Mouse (Mus musculus) liver, embryonic 11.5 days (tissue): ENCODE measurements around the gene Kalrn. TPM values are rescaled to one million over a fixed set of nuclear protein-coding genes. Genes with fewer than 3 reads are reported as not detected.

Experiments used
- ATAC-seq: fragments of 200-750 bp; cut with Nextera tagmentation; replicated peaks from 2 replicates; pipeline ENCODE4 v1.8.0; 2017; ENCODE audit warnings: moderate number of reproducible peaks, mild to moderate bottlenecking, moderate TSS enrichment, moderate library complexity; ENCODE audit not compliant: low FRiP score
- DNase-seq: peaks from one replicate; pipeline ENCODE4 v3.0.0-alpha.2; 2017; ENCODE audit warnings: low spot score
- H3K27ac ChIP-seq: fragments of 300-500 bp; sonication (generic); 2 replicates; pipeline ENCODE4 v1.5.1; 2014; ENCODE audit warnings: mild to moderate bottlenecking, low read depth, low read length, control low read depth
- H3K27me3 ChIP-seq: fragments of 300-500 bp; sonication (generic); replicated peaks from 2 replicates; pipeline ENCODE4 v1.6.1; 2014; ENCODE audit warnings: low read length, mixed read lengths; ENCODE audit not compliant: control insufficient read depth, insufficient read depth
- H3K36me3 ChIP-seq: fragments of 300-500 bp; sonication (generic); 2 replicates; pipeline ENCODE4 v1.6.1; 2014; ENCODE audit warnings: mild to moderate bottlenecking, low read length, moderate library complexity, mixed read lengths; ENCODE audit not compliant: control insufficient read depth, insufficient read depth
- H3K4me1 ChIP-seq: fragments of 300-500 bp; sonication (generic); replicated peaks from 2 replicates; pipeline ENCODE4 v1.6.1; 2014; ENCODE audit warnings: low read length, mixed read lengths; ENCODE audit not compliant: control insufficient read depth, insufficient read depth
- H3K4me2 ChIP-seq: fragments of 300-500 bp; sonication (generic); 2 replicates; pipeline ENCODE4 v1.6.1; 2014; ENCODE audit warnings: mild to moderate bottlenecking, control low read depth, moderate library complexity
- H3K4me3 ChIP-seq: fragments of 300-500 bp; sonication (generic); 2 replicates; pipeline ENCODE4 v1.5.1; 2014; ENCODE audit warnings: low read depth, low read length, control low read depth
- H3K9ac ChIP-seq: fragments of 300-500 bp; sonication (generic); 2 replicates; pipeline ENCODE4 v1.6.1; 2014; ENCODE audit warnings: low read depth, low read length, control low read depth
- H3K9me3 ChIP-seq: fragments of 300-500 bp; sonication (generic); 2 replicates; pipeline ENCODE4 v1.6.1; 2016; ENCODE audit warnings: low read length, inconsistent platforms, mixed read lengths; ENCODE audit not compliant: control insufficient read depth
- WGBS: fragments of 180-500 bp; shearing (Covaris S2); extraction: QIAGEN DNeasy Blood & Tissue Kit; methylation state at CpG from one replicate; pipeline ENCODE4 v1.1.7; 2014; 5-methylcytosine and 5-hydroxymethylcytosine counted together
- polyA plus RNA-seq: library from polyadenylated mRNA; unstranded; fragments of >200 nt; fragmentation: Nextera tagmentation; extraction: Ambion mirVana; gene quantifications from 2 replicates; pipeline ENCODE4 v1.2.1, GENCODE M21; 2014

Gene Kalrn
- polyA plus RNA-seq, 1 experiment from 2014 or later: 25.1 TPM

GRCm38 (mm10) chr16:34031565-34031964, 541.8 kb downstream of the Kalrn start:
- peak overlapping the region; percentile 66 for H3K4me2 ChIP-seq
- peak overlapping the region; percentile 34 for H3K4me3 ChIP-seq
- ATAC-seq: peak; percentile 95

GRCm38 (mm10) chr16:34030379-34030778, 543.0 kb downstream of the Kalrn start:
- no peaks in the 10 kb centered on the region for H3K27me3 ChIP-seq
- H3K4me3 ChIP-seq: no peak overlapping the region
- H3K4me2 ChIP-seq: peak overlapping the region; percentile 66; the same call in 1 of the 2 replicates
- H3K4me1 ChIP-seq: peaks cover 56% of the 10 kb centered on the region
- peaks cover 23% of the 10 kb centered on the region for H3K36me3 ChIP-seq
- no peaks in the 10 kb centered on the region for H3K9me3 ChIP-seq
- 68% methylated on average over 4 of the region's 4 CpGs for WGBS
- H3K27ac ChIP-seq: peak overlapping the region; percentile 93
- DNase-seq (no peak), ATAC-seq (no peak)
- H3K9ac ChIP-seq: peak overlapping the region; percentile 51

More at GRCm38 (mm10) chr16:34031565-34031964, 541.8 kb downstream of the Kalrn start:
- H3K27ac ChIP-seq: peak overlapping the region; percentile 93
- H3K27me3 ChIP-seq: no peaks in the 10 kb centered on the region
- 38% methylated on average over 9 of the region's 9 CpGs for WGBS
- H3K9ac ChIP-seq: peak overlapping the region; percentile 51
- H3K4me1 ChIP-seq: peaks cover 68% of the 10 kb centered on the region
- no peaks in the 10 kb centered on the region for H3K9me3 ChIP-seq
- peak; percentile 62 for DNase-seq
- peaks cover 20% of the 10 kb centered on the region for H3K36me3 ChIP-seq

- DNase-seq (no peak), ATAC-seq (no peak)
- peak overlapping the region; percentile 93; the same call in 1 of the 2 replicates for H3K27ac ChIP-seq
- H3K4me3 ChIP-seq: no peak overlapping the region
- H3K9ac ChIP-seq: no peak overlapping the region
- peaks cover 23% of the 10 kb centered on the region for H3K36me3 ChIP-seq
- H3K4me2 ChIP-seq: 0 out of 2 replicates have a peak overlapping the region, but pooled peaks have one; percentile 13
- H3K9me3 ChIP-seq: no peaks in the 10 kb centered on the region
- H3K4me1 ChIP-seq: peaks cover 50% of the 10 kb centered on the region
- WGBS: 65% methylated on average over 5 of the region's 5 CpGs
- H3K27me3 ChIP-seq: no peaks in the 10 kb centered on the region
Observed at GRCm38 (mm10) chr16:34029790-34030189, 543.5 kb downstream of the Kalrn start.

- Histone ChIP-seq H3K9me3 (no peaks in the 10 kb centered on the region), H3K4me1 (no peaks in the 10 kb centered on the region), H3K9ac (no peak overlapping the region), H3K27ac (no peak overlapping the region), H3K36me3 (peaks cover 18% of the 10 kb centered on the region; the same call in 1 of the 2 replicates), H3K4me2 (no peak overlapping the region), H3K27me3 (no peaks in the 10 kb centered on the region), H3K4me3 (no peak overlapping the region)
- DNase-seq (no peak), ATAC-seq (no peak)
- WGBS: 93% methylated on average over 8 of the region's 8 CpGs
Observed at GRCm38 (mm10) chr16:34017241-34017640, 556.1 kb downstream of the Kalrn start.

- no peaks in the 10 kb centered on the region; the same call in 1 of the 2 replicates for H3K9me3 ChIP-seq
- no peak overlapping the region for H3K9ac ChIP-seq
- no peak overlapping the region for H3K4me3 ChIP-seq
- no peak for DNase-seq
- no peak overlapping the region for H3K27ac ChIP-seq
- no peaks in the 10 kb centered on the region for H3K27me3 ChIP-seq
- H3K36me3 ChIP-seq: peaks cover 19% of the 10 kb centered on the region; the same call in 1 of the 2 replicates
- H3K4me2 ChIP-seq: no peak overlapping the region
- no peak for ATAC-seq
- WGBS: 83% methylated on average over 20 of the region's 20 CpGs
- H3K4me1 ChIP-seq: no peaks in the 10 kb centered on the region
Observed at GRCm38 (mm10) chr16:34011991-34012845, 561.1 kb downstream of the Kalrn start.

- Histone ChIP-seq H3K36me3 (peaks cover 15% of the 10 kb centered on the region; the same call in 1 of the 2 replicates), H3K4me3 (no peak overlapping the region)
Observed at GRCm38 (mm10) chr16:34009567-34009966, 563.8 kb downstream of the Kalrn start.

GRCm38 (mm10) chr16:34005986-34006385, 567.3 kb downstream of the Kalrn start:
- Histone ChIP-seq H3K4me2 (no peak overlapping the region), H3K36me3 (peaks cover 4% of the 10 kb centered on the region; the same call in 1 of the 2 replicates), H3K4me3 (no peak overlapping the region), H3K4me1 (no peaks in the 10 kb centered on the region; the same call in 1 of the 2 replicates), H3K9me3 (no peaks in the 10 kb centered on the region; the same call in 1 of the 2 replicates), H3K27ac (no peak overlapping the region), H3K27me3 (no peaks in the 10 kb centered on the region), H3K9ac (no peak overlapping the region)
- DNase-seq (no peak), ATAC-seq (no peak)
- WGBS: 98% methylated on average over 3 of the region's 3 CpGs

More at GRCm38 (mm10) chr16:34009567-34009966, 563.8 kb downstream of the Kalrn start:
- no peak overlapping the region for H3K9ac ChIP-seq
- H3K27ac ChIP-seq: no peak overlapping the region
- H3K4me1 ChIP-seq: no peaks in the 10 kb centered on the region; the same call in 1 of the 2 replicates
- no peak overlapping the region for H3K4me2 ChIP-seq
- no peak for ATAC-seq
- H3K27me3 ChIP-seq: no peaks in the 10 kb centered on the region
- WGBS: 95% methylated on average over 2 of the region's 2 CpGs
- DNase-seq: no peak
- H3K9me3 ChIP-seq: no peaks in the 10 kb centered on the region; the same call in 1 of the 2 replicates

GRCm38 (mm10) chr16:34004128-34004578, 569.2 kb downstream of the Kalrn start:
- ATAC-seq: no peak
- Histone ChIP-seq H3K27ac (no peak overlapping the region), H3K27me3 (no peaks in the 10 kb centered on the region), H3K4me2 (no peak overlapping the region), H3K4me3 (no peak overlapping the region), H3K9ac (no peak overlapping the region), H3K9me3 (no peaks in the 10 kb centered on the region), H3K4me1 (no peaks in the 10 kb centered on the region; the same call in 1 of the 2 replicates), H3K36me3 (no peaks in the 10 kb centered on the region)
- no peak for DNase-seq
- WGBS: 49% methylated on average over 4 of the region's 4 CpGs
